Mouse (Mus musculus): ENCODE results near the gene Mettl9.

Mettl9 gene

DNA sequence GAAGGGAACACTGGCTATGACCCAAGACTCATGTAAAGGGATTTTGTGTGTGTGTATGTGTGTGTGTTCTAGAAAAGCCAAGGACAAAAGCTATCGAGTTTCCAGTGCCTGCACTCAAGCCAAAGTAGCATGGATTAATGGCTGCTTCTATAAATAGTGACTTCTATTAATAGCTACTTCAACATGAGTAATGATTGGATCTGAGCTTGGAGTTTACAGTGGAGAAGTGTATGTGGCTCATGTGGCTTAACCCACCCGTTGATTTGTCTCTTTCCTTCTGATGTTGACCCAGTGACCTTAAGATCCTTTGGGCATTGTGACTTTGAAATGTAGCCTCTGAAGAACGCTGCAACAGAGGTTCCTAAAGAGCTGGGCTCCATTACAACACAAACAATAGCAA lies 77.1 kb downstream of the Mettl9 start:
- DNase-seq, result no peak

DNA sequence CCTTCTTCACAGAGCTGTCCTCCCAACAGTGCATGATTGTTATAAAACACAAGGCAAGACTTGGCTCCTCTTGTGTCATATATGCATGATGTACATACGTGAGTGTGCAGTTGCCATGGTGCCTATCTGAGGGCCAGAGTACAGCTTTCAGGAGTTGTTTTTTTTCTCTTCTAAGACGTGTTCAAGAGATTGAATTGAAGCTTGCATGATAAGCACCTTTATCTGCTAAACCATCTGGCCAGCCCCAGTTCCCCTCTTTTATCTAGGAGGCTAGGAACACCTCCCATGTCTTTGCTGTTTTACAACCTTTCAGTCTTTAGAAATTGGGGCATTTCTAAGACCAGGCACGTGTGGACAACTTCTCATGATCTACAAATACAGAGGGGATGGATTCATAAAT lies 77.5 kb downstream of the Mettl9 start:
- no peak for DNase-seq

DNA sequence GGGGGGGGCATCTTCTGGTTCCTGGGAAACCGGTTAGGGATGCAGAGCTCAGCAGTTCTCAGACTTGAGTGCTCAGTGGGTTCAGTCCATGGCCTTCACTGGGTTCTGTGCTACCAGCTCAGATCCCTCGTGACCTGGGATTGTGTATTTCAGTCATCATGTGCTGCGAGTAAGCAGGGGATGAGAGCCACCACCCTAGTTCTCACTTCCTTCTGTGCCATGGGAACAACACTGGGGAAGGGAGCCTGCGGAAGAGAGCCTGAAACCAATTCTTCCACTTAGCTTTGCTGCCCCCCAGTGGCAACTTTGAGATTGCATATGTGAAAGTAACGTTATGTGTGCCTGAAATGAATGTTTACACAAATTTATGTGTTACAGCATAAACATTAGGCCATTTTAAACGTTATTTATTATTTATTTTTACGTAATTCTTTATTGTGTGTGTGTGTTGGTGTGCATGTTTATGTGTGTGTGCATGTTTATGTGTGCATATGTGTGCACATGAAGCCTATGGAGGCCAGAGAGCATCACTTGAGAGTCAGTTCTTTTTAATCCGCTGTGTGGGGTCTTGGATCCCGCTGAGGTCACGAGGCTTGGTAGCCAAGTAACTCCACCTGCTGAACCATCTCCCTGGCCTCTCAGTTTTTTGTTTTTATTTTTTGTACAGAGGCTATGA lies 86.0 kb downstream of the Mettl9 start:
- peak; percentile 85 for DNase-seq
